Comparison of ENCODE assay signal across 11 mouse cellular contexts in genomic region chr1:190250574-190251246, GRCm38 (mm10).
DNase-seq lines count a peak whose midpoint lies in the region; ATAC-seq and TF ChIP-seq lines count a peak whose summit lies in the region.
"Had no signal": no experiment of that assay in that cellular context is flagged by ENCODE, and none has a peak within 500 bp of the region (broad histone marks: within the 10 kb centered on the region; RNA-seq: fewer than 3 reads in every experiment).

No protein-coding gene starts in this region.

- H3K9me3 ChIP-seq in hindbrain, embryonic 10.5 days, result peaks cover 15% of the 10 kb centered on the region
- peaks cover 5% of the 10 kb centered on the region; the same call in 1 of the 2 replicates for H3K9me3 ChIP-seq in hindbrain, embryonic 11.5 days (ENCODE audit: control insufficient read depth, low read length)

- no peak for DNase-seq in hindbrain, embryonic 10.5 days (ENCODE audit: low spot score)
- DNase-seq in hindbrain, embryonic 11.5 days (ENCODE audit: low spot score), result no peak
- DNase-seq in brain, embryonic 14.5 days (ENCODE audit: low read depth), result peak; percentile 60
- DNase-seq in left cerebral cortex, postnatal 4 days, result peak; percentile 27
- no peak for DNase-seq in kidney, adult 8-10 months
- no peak for DNase-seq in lung, postnatal 14 days
- DNase-seq: adrenal gland, postnatal 10 days had no signal

- H3K4me1 ChIP-seq in hindbrain, embryonic 10.5 days (replicated peaks), result peaks cover 10% of the 10 kb centered on the region; the same call in 1 of the 2 replicates
- H3K4me1 ChIP-seq in hindbrain, embryonic 11.5 days (replicated peaks; ENCODE audit: control insufficient read depth, insufficient read depth, low read length), result no peaks in the 10 kb centered on the region
- H3K4me1 ChIP-seq: midbrain, embryonic 12.5 days had no signal

- ATAC-seq in hindbrain, embryonic 11.5 days (ENCODE audit: low FRiP score), result no peak
- ATAC-seq in frontal cortex, adult (ENCODE audit: low TSS enrichment), result peak; percentile 79
- ATAC-seq in megakaryocyte, adult 5-6 weeks (ENCODE audit: poor library complexity, severe bottlenecking), result no peak

- H3K4me3 ChIP-seq in hindbrain, embryonic 10.5 days, result no peak overlapping the region
- H3K4me3 ChIP-seq in hindbrain, embryonic 11.5 days (ENCODE audit: low read depth, low read length), result no peak overlapping the region
- H3K4me3 ChIP-seq: embryonic facial prominence, embryonic 13.5 days; midbrain, embryonic 12.5 days had no signal

- no peak for TF ChIP-seq POLR2A in brain, embryonic 14.5 days (IDR thresholded peaks at IDR 0.05; ENCODE audit: borderline replicate concordance, extremely low read depth, insufficient read depth, insufficient read length, poor library complexity, severe bottlenecking)

- no peaks in the 10 kb centered on the region for H3K27me3 ChIP-seq in hindbrain, embryonic 10.5 days (ENCODE audit: insufficient read depth, poor library complexity, severe bottlenecking)
- no peaks in the 10 kb centered on the region for H3K27me3 ChIP-seq in hindbrain, embryonic 11.5 days (ENCODE audit: control insufficient read depth, insufficient read depth, low read length)
- H3K27me3 ChIP-seq: embryonic facial prominence, embryonic 13.5 days; midbrain, embryonic 12.5 days had no signal

- intact Hi-C loops in left cerebral cortex, postnatal 4 days (cut with DNase I), result no loop called here

- H3K27ac ChIP-seq in hindbrain, embryonic 10.5 days, result peak overlapping the region; percentile 26; the same call in 1 of the 2 replicates
- H3K27ac ChIP-seq in hindbrain, embryonic 11.5 days (ENCODE audit: low read depth, low read length), result no peak overlapping the region
- H3K27ac ChIP-seq: embryonic facial prominence, embryonic 13.5 days; midbrain, embryonic 12.5 days had no signal

- no peak for TF ChIP-seq CTCF in brain, embryonic 14.5 days (IDR thresholded peaks at IDR 0.05; ENCODE audit: borderline replicate concordance, extremely low read depth, insufficient read depth, insufficient read length)

- 66% methylated on average over 13 of the region's 13 CpGs for WGBS in hindbrain, embryonic 10.5 days
- WGBS in hindbrain, embryonic 11.5 days, result 63% methylated on average over 13 of the region's 13 CpGs

- H3K4me2 ChIP-seq in hindbrain, embryonic 11.5 days (replicated peaks; ENCODE audit: low read depth, low read length), result no peak overlapping the region
- H3K4me2 ChIP-seq: embryonic facial prominence, embryonic 13.5 days; midbrain, embryonic 12.5 days had no signal

- H3K9ac ChIP-seq in hindbrain, embryonic 11.5 days (ENCODE audit: low read depth, low read length), result no peak overlapping the region
- H3K9ac ChIP-seq: embryonic facial prominence, embryonic 13.5 days; midbrain, embryonic 12.5 days had no signal

- no peaks in the 10 kb centered on the region for H3K36me3 ChIP-seq in hindbrain, embryonic 10.5 days
- H3K36me3 ChIP-seq in hindbrain, embryonic 11.5 days (ENCODE audit: control insufficient read depth, insufficient read depth, low read length), result no peaks in the 10 kb centered on the region
- H3K36me3 ChIP-seq: embryonic facial prominence, embryonic 13.5 days; midbrain, embryonic 12.5 days had no signal

Comparison
In these comparisons a context has a peak if more than half of its experiments do, and no peak if none do; other contexts are left out.
1. DNase-seq: peak in brain, embryonic 14.5 days (single experiment) and left cerebral cortex, postnatal 4 days (single experiment); none in hindbrain, embryonic 10.5 days (single experiment), hindbrain, embryonic 11.5 days (single experiment), kidney, adult 8-10 months (0 of 2) and lung, postnatal 14 days (single experiment).